Mouse (Mus musculus): ENCODE data around the gene Mthfd2.

The Mthfd2 gene

DNA sequence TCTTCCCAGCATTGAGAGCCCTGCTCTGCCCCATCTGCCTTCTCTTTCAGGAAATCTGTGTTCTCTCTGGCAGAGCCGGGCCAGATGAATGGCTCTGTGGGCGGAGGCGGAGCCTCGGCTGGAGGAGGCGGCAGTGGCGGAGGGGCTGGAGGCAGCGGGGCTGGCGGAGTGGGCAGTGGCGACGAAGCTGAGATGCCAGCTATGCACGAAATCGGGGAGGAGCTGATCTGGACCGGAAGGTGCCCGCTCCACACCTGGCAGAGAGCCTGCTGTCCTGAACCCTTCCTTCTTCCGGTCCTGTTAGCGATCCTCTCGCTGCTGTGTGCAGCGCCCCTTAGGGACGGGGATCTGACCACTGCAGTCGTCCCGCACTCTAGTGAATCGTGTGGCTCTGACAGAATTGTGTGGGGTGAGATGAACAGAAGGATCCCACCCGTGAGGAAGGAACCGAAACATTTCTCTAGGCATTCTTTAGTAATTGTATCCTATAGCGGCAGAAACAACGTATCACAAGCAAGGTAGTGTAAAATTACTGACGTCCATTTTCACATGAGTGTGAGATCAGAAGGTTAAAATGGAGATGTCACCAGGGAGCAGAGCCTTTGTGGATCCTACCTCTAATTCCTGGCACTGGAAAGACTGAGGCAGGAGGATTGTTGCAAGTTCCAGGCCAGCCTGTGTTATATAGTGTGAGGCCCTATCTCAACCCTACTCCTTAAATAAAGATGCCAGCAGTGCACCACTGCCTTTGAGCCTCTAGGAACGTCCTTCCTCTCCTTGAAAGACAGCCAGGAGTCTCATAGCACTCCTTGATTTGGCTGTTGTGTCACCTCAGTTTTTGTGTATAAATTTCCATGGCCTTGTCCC, 57.3 kb downstream of the Mthfd2 start:
- DNase-seq (ENCODE audit: low spot score), result peak; percentile 84

DNA sequence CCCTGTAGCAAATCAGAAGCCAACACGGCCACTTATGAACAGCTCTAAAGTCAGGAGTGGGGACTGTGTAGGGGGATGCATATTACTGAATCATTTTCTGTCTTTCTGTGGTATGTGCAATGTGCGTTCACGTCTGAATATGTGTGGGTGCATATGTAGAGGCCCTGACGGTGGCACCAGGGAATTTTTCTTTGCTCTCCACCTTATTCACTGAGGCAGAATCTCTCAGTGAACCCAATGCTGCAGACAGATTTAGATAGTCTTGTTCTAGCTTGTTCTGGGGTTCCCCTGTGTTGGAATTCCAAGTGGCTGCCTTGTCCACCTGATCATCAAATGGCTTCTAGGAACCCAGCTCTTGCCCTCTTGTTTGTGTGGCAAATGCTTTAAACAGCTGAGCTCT, 58.1 kb downstream of the Mthfd2 start:
- no peak for DNase-seq (ENCODE audit: low spot score)

DNA sequence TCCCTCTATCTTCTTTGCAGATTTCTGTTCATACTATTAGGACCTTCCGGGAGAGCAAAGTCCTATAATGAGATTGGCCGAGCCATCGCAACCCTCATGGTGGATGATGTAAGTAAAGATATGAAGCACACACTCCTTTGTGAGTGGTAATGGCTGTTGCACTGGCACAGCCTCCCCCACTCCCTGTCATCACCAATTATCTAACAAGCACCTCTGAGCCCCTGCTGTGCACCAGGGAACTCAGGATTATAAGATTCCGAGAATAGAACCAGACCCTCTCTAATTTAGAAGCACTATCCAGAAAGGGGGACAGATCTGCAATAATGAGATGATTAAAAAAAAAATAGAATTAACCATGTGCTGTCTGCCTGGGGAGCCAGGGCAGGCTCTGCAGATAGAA, 60.1 kb downstream of the Mthfd2 start:
- DNase-seq (ENCODE audit: low spot score), result no peak

DNA sequence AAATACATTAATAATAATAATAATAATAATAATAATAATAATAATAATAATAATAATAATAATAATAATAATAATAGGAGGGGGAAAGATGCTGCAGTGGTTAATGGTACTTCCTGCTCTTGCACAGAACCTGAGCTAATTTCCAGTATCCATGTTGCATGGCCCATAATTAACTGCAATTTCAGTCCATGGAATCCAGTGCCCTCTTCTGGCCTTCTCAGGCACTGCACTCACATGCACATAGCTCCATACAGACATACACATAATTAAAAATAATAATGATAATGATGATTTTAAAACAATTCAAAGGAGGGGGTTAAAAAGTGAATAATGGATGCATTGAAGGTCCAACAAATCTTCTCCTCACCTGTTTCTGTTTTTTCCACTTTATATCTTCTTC, 60.5 kb downstream of the Mthfd2 start:
- DNase-seq (ENCODE audit: low spot score), result no peak

- no peak for DNase-seq (ENCODE audit: low spot score)
Observed at GRCm38 (mm10) chr6:83264516-83264915, 61.2 kb downstream of the Mthfd2 start.
